Mouse (Mus musculus) T-helper 17 cell (primary cell): ENCODE results near the gene Ccdc122.
"Not testable (repeated sequence)": the region's sequence is repeated elsewhere in the genome, so short reads cannot be mapped to it uniquely, and the experiment has no call there.

Experiments
- in situ Hi-C, 2 experiments: fragments of 300-600 bp; cut with MboI, MseI; formaldehyde crosslinking; loops; 1 replicate in 1 of 2; 2 replicates in 1 of 2; pipeline ENCODE4 v1.15.1; 2025; ENCODE audit warnings: high pct_unique_total_duplicates in 2 of 2

The Ccdc122 gene

DNA sequence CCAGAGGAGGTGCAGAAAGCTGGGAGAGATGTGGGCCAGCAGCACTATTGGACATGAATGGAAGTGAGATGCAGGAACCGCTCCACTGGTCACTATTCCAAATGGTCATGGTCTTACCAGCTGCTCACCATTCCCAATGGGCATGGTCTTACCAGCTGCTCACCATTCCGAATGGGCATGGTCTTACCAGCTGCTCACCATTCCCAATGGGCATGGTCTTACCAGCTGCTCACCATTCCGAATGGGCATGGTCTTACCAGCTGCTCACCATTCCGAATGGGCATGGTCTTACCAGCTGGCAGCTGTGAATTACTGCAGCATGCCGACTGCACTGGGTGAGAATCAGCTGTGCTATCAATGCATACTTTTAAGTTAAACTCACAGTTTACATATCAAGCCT, 74.0 kb downstream of the Ccdc122 start:
- in situ Hi-C loops = not testable (repeated sequence)

DNA sequence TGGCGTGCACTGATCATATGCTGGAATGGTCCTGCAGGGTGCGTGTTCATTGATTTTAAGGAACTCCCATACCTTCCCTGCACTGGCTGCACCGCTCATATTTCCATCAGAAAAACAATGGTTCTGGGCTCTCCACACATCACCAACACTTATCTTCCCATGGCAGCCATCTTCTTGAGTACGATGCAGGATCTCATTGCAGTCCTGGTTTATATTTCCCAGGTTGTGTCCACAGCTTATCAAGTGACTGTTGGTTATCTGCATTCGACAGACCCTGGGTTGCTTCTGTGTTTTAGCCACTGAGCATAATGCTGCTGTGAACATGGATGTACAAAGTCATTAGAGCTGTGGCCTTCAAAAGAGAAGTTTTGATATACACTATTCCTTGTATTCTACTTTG, 94.0 kb downstream of the Ccdc122 start:
- in situ Hi-C loops = loop anchor here in 1 of 2 experiments (25.0 kb wide), 1 partner anchor 807 kb away; no protein-coding TSS in a partner anchor

DNA sequence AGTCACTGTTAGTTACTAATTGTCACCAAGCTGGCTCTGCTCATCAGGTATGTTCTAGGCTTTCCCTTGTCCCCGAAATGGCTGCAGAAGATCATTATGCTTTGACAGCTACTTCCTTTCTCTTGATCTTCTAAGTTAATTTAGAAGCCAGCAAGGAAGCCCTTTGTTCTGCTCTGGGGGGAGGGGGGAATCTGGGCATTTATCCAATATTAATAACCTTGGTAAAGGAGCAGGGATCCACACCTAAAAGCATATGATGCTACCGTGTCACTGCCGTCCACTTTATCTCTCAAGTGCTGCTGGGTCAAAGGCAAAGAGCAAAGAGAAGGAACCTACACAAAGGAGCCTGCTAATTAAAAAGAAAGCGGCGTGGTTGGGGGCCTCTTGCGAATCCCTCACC, 100.4 kb downstream of the Ccdc122 start:
- in situ Hi-C loops = loop anchor here in 1 of 2 experiments (25.0 kb wide), 1 partner anchor 800 kb away; no protein-coding TSS in a partner anchor

DNA sequence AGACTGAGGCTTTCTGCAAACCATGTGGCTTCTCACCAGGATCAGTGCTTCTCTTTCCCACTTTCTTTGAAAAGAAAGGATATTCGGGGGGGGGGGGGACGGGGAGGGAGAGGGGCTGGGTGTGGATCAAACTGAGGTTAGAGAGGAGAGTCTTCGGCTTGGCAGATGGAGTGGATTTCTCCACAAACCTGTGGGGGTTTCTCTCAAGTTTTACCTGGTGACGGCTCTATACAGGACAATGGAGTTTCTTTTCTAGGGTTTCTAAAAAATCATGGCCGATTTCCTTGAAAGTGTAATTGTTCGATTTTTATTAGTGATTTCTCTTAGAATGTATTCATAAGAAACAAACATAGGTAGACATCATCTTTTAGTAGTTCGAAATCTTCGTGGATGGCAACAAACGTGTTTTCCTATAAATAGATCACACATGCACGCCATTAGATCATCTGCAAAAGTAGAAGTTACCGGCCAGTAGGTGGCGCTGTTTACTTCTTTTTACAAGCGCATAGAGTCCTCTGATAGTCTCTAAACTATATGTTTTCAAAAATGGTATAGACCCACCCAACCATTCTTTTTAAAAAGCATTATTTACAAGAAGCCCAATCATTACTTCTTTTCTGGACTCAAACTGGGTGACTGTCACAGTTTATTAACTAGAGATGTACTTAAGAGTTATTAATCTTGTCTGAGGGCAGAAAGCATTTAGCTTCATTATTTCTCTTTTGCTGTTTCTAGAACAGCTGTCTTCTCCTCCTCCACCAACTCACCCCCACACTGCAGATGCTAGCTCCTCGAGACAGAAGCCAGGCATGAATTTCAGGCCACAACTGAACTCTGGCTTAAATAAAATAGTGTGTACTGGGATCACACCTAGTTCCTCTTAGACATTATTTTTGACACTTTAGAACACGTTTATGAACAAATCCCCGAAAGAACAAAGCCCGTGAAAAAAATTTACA, 105.0 kb downstream of the Ccdc122 start:
- in situ Hi-C loops = loop anchor here (5.0 to 25.0 kb wide), 3 partner anchors 786 to 1123 kb away; no protein-coding TSS in a partner anchor

DNA sequence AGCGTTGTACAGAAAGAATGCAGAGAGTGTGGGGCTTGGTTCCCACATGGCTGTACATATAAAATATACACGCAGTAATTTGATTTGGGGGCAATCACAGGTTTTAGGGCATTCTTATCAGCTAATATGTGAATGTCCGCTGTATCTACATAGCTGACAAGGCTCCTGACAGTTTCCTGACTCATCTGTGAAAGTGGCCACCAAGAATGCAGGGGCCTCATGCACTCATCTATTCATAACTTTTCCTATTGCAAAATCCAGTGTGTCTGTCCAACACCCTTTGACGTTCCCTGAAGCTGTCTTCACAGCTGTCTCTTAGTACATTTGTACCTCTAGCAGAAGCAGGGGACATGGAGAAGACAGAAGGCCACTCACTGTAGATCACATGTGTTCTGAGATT, 108.5 kb downstream of the Ccdc122 start:
- in situ Hi-C loops = loop anchor here (10.0 to 25.0 kb wide), 2 partner anchors 792 to 1120 kb away; no protein-coding TSS in a partner anchor

DNA sequence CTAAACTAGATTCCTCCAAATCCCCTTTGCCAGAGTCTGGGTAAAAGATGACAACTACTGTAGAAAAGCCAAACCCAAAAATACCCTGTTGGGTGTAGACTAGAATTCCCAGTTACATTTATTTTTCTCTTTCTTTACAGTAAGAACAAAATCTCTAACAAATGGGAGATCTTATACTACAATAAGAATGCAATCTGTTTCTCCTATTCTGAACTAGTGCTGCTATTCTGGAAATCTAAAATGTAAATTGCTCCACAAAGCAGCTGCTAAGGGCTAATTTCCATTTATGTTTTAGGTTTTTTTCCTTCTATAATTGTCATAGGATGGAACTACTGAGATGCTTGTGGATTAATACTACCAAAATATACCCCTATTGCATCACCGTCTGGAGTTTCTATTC, 111.1 kb downstream of the Ccdc122 start:
- in situ Hi-C loops = loop anchor here (10.0 to 25.0 kb wide), 2 partner anchors 790 to 1117 kb away; no protein-coding TSS in a partner anchor

DNA sequence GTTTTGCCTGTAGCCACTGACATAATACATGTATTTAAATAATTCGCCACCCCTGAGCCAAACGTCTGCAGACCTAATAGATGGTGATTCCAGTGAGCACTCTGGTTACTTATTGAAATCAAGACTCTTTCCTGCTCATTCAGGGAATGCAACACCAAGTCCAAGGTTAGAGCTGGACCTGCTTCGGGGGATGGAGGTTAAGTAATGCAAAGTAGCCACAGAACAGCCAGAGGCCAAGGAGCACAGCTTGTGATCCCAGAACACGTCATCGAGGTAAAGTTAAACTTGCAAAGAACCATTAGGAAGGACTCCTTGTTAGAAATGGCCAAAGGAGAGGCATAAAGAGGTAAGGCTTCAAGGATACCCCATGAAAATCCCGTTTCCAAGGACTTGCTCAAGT, 114.0 kb downstream of the Ccdc122 start:
- in situ Hi-C loops = no loop called here

DNA sequence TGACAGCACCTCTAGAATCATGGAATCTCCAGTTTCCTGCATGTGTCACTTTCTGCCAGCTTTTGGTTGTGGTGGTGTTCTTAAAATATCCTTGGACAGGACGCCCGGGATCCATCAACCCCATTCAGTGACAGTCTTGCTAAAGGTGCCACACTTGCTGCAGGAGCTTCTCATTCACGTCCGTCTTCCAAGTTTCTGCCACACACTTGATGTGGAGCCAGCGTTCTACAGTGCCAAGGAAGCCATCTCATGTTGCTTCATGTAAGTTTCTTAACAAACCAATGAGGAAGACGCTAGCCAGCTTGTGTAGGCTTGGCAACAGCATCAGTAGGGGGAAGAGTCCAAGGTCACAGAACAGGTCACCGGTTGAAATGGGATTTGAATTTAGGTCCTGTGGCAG, 114.9 kb downstream of the Ccdc122 start:
- in situ Hi-C loops = no loop called here

DNA sequence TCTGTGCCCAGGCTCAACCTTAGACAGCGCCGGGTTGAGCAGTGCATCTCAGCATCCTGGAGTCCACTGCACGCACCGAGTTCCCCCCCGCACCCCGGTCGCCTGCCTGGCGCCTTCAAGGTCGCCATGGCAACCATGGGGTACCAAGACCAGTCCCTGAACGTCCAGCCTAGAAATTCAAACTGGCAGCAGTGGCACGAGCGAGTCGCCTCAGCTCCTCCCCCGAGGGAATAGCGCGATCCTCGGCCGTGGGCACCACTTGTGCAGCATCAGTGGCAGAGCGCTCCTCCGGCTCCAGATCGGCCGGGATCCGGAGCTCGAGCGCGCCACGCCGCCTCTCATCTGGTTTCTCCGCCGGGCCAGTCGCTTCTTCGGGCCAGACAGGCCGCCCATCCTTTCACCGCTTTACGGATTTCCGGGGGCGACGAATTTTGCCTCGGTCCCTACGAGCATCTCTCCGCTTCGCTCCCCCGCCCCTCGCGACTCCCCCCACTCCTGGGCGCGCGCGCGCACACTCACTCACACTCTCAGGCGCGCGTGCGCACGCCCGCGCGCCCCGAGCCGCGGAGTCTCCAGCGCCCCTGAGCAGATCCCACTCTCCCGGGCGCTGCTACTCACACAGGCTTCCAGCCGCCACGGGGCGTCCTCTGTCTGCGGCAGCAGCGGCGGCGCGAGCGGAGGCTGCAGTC, 119.8 kb downstream of the Ccdc122 start, which contains the start of gene Enox1:
Gene Enox1, plus strand, starts transcription at position 542 of the 689 bp plus-strand sequence.
- in situ Hi-C loops = no loop called here

DNA sequence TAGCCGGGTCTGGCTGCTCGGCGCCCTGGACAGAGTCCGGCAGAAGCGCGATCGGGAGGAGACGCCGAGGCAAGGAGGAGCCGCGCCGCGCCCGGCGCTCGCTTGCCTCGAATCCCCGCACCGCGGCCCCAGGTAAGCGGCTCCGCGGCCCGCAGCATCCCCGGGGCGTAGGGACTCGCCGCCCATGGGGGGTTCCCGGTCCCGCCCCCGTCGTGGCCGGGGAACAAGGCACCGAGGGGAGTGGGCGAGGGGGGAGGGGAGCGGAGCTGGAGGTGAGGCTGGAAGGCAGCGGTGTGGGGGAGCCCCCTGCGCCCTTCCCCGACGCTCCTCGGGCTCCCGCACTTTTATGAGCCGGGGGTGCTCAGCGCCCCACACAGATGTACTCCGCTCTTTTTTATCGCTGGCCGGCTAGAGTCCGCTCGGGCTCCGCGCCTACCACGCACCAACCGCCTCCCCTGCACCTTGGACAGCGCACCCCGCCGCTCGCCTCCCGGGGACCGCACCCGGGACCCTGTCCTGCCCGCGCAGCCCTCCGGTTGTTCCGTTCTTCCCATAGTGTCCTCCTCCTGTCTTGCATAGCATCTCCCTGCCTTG, 120.4 kb downstream of the Ccdc122 start:
- in situ Hi-C loops = no loop called here

DNA sequence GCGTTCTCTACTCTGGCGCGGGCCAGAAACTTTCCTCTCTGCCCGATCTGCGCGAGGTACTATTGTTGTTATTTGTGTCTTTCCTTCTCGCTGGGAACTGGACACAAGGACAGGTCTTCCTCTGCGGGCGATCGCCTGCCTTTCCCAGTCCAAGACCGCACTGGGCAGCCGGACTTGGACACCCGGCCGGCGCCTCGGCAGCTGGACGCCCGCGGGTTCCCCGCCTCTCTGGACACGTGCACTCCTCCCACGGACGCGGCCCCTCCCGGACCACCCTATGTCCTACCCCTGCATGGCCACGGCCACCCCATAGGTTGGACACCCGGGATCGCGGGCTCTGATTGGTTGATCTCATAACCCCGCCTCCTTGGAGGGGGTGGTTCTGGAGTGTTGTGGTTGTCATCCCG, 120.9 kb downstream of the Ccdc122 start:
- in situ Hi-C loops = no loop called here

DNA sequence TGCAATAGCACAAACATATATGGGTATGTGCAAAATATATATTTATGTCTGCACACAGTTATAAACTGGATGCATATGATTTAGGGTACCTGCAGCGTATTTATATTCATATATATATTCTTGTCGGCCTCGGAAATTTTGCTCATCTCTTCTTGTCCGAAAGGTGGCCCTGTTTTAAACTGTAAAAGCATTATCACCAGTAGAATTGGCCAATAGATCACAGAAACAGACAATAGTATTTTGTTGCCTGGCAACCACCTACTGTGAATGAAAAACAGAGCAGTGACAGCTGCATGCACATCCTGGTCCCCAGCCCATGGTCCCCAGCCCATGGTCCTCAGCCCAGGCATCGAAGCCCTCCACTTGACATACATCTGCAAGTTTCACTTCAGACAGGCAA, 122.8 kb downstream of the Ccdc122 start:
- in situ Hi-C loops = no loop called here
